Mouse (Mus musculus): Measurements from ENCODE around the gene Gm10401. TPM values are rescaled to one million over a fixed set of nuclear protein-coding genes. Genes with fewer than 3 reads are reported as not detected.
A peak's percentile ranks its signal among the peaks of the same experiment; 100 is the strongest.

Gene Gm10401
- polyA plus RNA-seq, 1 experiment from 2014 or later = 44.4 TPM

GRCm38 (mm10) chr5:115060977-115061376, 37.1 kb downstream of the Gm10401 start:
- H3K9me3 ChIP-seq = no peaks in the 10 kb centered on the region
- no peaks in the 10 kb centered on the region for H3K36me3 ChIP-seq
- no peak overlapping the region for H3K9ac ChIP-seq
- WGBS = 89% methylated on average over 3 of the region's 3 CpGs
- no peak overlapping the region for H3K4me3 ChIP-seq
- no peaks in the 10 kb centered on the region for H3K27me3 ChIP-seq
- ATAC-seq (ENCODE audit: low FRiP score) = no peak
- no peak overlapping the region for H3K27ac ChIP-seq
- H3K4me2 ChIP-seq = no peak overlapping the region
- H3K4me1 ChIP-seq (replicated peaks) = no peaks in the 10 kb centered on the region; the same call in 1 of the 2 replicates

GRCm38 (mm10) chr5:115060067-115060695, 37.9 kb downstream of the Gm10401 start:
- no peaks in the 10 kb centered on the region for H3K36me3 ChIP-seq
- no peak overlapping the region for H3K27ac ChIP-seq
- H3K4me1 ChIP-seq (replicated peaks) = peaks cover 4% of the 10 kb centered on the region; the same call in 1 of the 2 replicates
- no peak overlapping the region for H3K9ac ChIP-seq
- no peaks in the 10 kb centered on the region for H3K27me3 ChIP-seq
- H3K4me2 ChIP-seq = no peak overlapping the region
- WGBS = 88% methylated on average over 8 of the region's 8 CpGs
- H3K9me3 ChIP-seq = no peaks in the 10 kb centered on the region
- no peak for ATAC-seq (ENCODE audit: low FRiP score)
- H3K4me3 ChIP-seq = no peak overlapping the region

- no peak for ATAC-seq (ENCODE audit: low FRiP score)
- H3K4me3 ChIP-seq = no peak overlapping the region
- H3K9me3 ChIP-seq = no peaks in the 10 kb centered on the region
- H3K9ac ChIP-seq = no peak overlapping the region
- peaks cover 8% of the 10 kb centered on the region for H3K4me1 ChIP-seq (replicated peaks)
- no peak overlapping the region for H3K4me2 ChIP-seq
- no peaks in the 10 kb centered on the region for H3K27me3 ChIP-seq
- 89% methylated on average over 7 of the region's 7 CpGs for WGBS
- no peak overlapping the region for H3K27ac ChIP-seq
- no peaks in the 10 kb centered on the region for H3K36me3 ChIP-seq
These were observed 39.4 kb downstream of the Gm10401 start for GRCm38 (mm10) chr5:115058584-115059297.

- ATAC-seq (ENCODE audit: low FRiP score) = no peak
- Histone ChIP-seq H3K4me2 (no peak overlapping the region), H3K27me3 (no peaks in the 10 kb centered on the region), H3K36me3 (no peaks in the 10 kb centered on the region), H3K9me3 (no peaks in the 10 kb centered on the region), H3K9ac (no peak overlapping the region), H3K4me3 (no peak overlapping the region), H3K4me1 (replicated peaks) (peaks cover 16% of the 10 kb centered on the region), H3K27ac (no peak overlapping the region)
- 99% methylated on average over 4 of the region's 4 CpGs for WGBS
These were observed 40.9 kb downstream of the Gm10401 start for GRCm38 (mm10) chr5:115057153-115057552.

GRCm38 (mm10) chr5:115055418-115055817, 42.7 kb downstream of the Gm10401 start:
- Histone ChIP-seq H3K27ac (no peak overlapping the region; the same call in 1 of the 2 replicates), H3K9me3 (no peaks in the 10 kb centered on the region), H3K36me3 (no peaks in the 10 kb centered on the region), H3K27me3 (no peaks in the 10 kb centered on the region), H3K4me3 (no peak overlapping the region), H3K9ac (no peak overlapping the region), H3K4me1 (replicated peaks) (peaks cover 22% of the 10 kb centered on the region), H3K4me2 (no peak overlapping the region)
- 83% methylated on average over 6 of the region's 6 CpGs for WGBS
- no peak for ATAC-seq (ENCODE audit: low FRiP score)

GRCm38 (mm10) chr5:115053791-115054396, 44.2 kb downstream of the Gm10401 start:
- 0 out of 2 replicates have a peak overlapping the region, but pooled peaks have one; percentile 5 for H3K27ac ChIP-seq
- peaks cover 22% of the 10 kb centered on the region for H3K4me1 ChIP-seq (replicated peaks)
- H3K4me3 ChIP-seq = no peak overlapping the region
- no peak for ATAC-seq (ENCODE audit: low FRiP score)
- WGBS = 89% methylated on average over 22 of the region's 22 CpGs
- H3K9ac ChIP-seq = no peak overlapping the region
- no peaks in the 10 kb centered on the region for H3K27me3 ChIP-seq
- no peaks in the 10 kb centered on the region for H3K36me3 ChIP-seq
- H3K9me3 ChIP-seq = no peaks in the 10 kb centered on the region
- H3K4me2 ChIP-seq = no peak overlapping the region

- Histone ChIP-seq H3K4me1 (replicated peaks) (peaks cover 22% of the 10 kb centered on the region), H3K4me2 (no peak overlapping the region), H3K9me3 (no peaks in the 10 kb centered on the region), H3K36me3 (no peaks in the 10 kb centered on the region), H3K4me3 (no peak overlapping the region), H3K9ac (no peak overlapping the region), H3K27me3 (no peaks in the 10 kb centered on the region), H3K27ac (0 out of 2 replicates have a peak overlapping the region, but pooled peaks have one; percentile 19)
- ATAC-seq (ENCODE audit: low FRiP score) = no peak
- 82% methylated on average over 8 of the region's 8 CpGs for WGBS
These were observed 45.5 kb downstream of the Gm10401 start for GRCm38 (mm10) chr5:115052546-115052945.

- ATAC-seq (ENCODE audit: low FRiP score) = no peak
- WGBS = 89% methylated on average over 6 of the region's 6 CpGs
- Histone ChIP-seq H3K27me3 (no peaks in the 10 kb centered on the region), H3K4me2 (no peak overlapping the region), H3K27ac (no peak overlapping the region), H3K9me3 (no peaks in the 10 kb centered on the region), H3K4me1 (replicated peaks) (peaks cover 22% of the 10 kb centered on the region), H3K36me3 (no peaks in the 10 kb centered on the region), H3K9ac (no peak overlapping the region), H3K4me3 (no peak overlapping the region)
These were observed 47.3 kb downstream of the Gm10401 start for GRCm38 (mm10) chr5:115050776-115051175.

- Histone ChIP-seq H3K36me3 (no peaks in the 10 kb centered on the region), H3K4me3 (no peak overlapping the region), H3K27ac (no peak overlapping the region), H3K9ac (no peak overlapping the region), H3K9me3 (no peaks in the 10 kb centered on the region), H3K4me1 (replicated peaks) (peaks cover 22% of the 10 kb centered on the region), H3K27me3 (no peaks in the 10 kb centered on the region), H3K4me2 (no peak overlapping the region)
- ATAC-seq (ENCODE audit: low FRiP score) = no peak
- WGBS = 90% methylated on average over 6 of the region's 6 CpGs
These were observed 48.4 kb downstream of the Gm10401 start for GRCm38 (mm10) chr5:115049692-115050091.

Other genes starting within 250 kb of the Gm10401 start
- not detected in 2 replicates for gene 4930519G04Rik, start 244.6 kb downstream of the Gm10401 start, polyA plus RNA-seq (2015; fragmentation: Nextera tagmentation; extraction: Ambion mirVana)
- gene Gm9936, start 239.6 kb downstream of the Gm10401 start, polyA plus RNA-seq (2015; fragmentation: Nextera tagmentation; extraction: Ambion mirVana) = 1.9 and 2.2 TPM in 2 replicates
- gene Oasl2, start 201.4 kb downstream of the Gm10401 start, polyA plus RNA-seq (2015; fragmentation: Nextera tagmentation; extraction: Ambion mirVana) = 3.5 and 3.6 TPM in 2 replicates
- gene Oasl1, start 175.1 kb downstream of the Gm10401 start, polyA plus RNA-seq (2015; fragmentation: Nextera tagmentation; extraction: Ambion mirVana) = 0.21 and 0.57 TPM in 2 replicates
- 107 and 110 TPM in 2 replicates for gene 2210016L21Rik, start 156.1 kb downstream of the Gm10401 start, polyA plus RNA-seq (2015; fragmentation: Nextera tagmentation; extraction: Ambion mirVana)
- gene Hnf1a, start 127.2 kb downstream of the Gm10401 start, polyA plus RNA-seq (2015; fragmentation: Nextera tagmentation; extraction: Ambion mirVana) = 0.10 TPM in 1 of 2 replicates, not detected in the other
- gene Sppl3, start 87.2 kb downstream of the Gm10401 start, polyA plus RNA-seq (2015; fragmentation: Nextera tagmentation; extraction: Ambion mirVana) = 15.8 and 16.5 TPM in 2 replicates
- 24.4 and 25.2 TPM in 2 replicates for gene Acads, start 21.1 kb upstream of the Gm10401 start, polyA plus RNA-seq (2015; fragmentation: Nextera tagmentation; extraction: Ambion mirVana)
- gene Unc119b, start 36.7 kb upstream of the Gm10401 start, polyA plus RNA-seq (2015; fragmentation: Nextera tagmentation; extraction: Ambion mirVana) = 36.7 and 38.0 TPM in 2 replicates
- 22.3 and 27.2 TPM in 2 replicates for gene Mlec, start 59.9 kb upstream of the Gm10401 start, polyA plus RNA-seq (2015; fragmentation: Nextera tagmentation; extraction: Ambion mirVana)
- gene Cabp1, start 96.1 kb upstream of the Gm10401 start, polyA plus RNA-seq (2015; fragmentation: Nextera tagmentation; extraction: Ambion mirVana) = 12.4 and 13.0 TPM in 2 replicates
- gene Pop5, start 137.5 kb upstream of the Gm10401 start, polyA plus RNA-seq (2015; fragmentation: Nextera tagmentation; extraction: Ambion mirVana) = 103 and 105 TPM in 2 replicates
- 156 and 160 TPM in 2 replicates for gene Rnf10, start 174.6 kb upstream of the Gm10401 start, polyA plus RNA-seq (2015; fragmentation: Nextera tagmentation; extraction: Ambion mirVana)
- gene Coq5, start 181.4 kb upstream of the Gm10401 start, polyA plus RNA-seq (2015; fragmentation: Nextera tagmentation; extraction: Ambion mirVana) = 53.1 and 56.5 TPM in 2 replicates
- gene Dynll1, start 202.7 kb upstream of the Gm10401 start, polyA plus RNA-seq (2015; fragmentation: Nextera tagmentation; extraction: Ambion mirVana) = 1,285 and 1,377 TPM in 2 replicates
- 165 and 181 TPM in 2 replicates for gene Srsf9, start 228.9 kb upstream of the Gm10401 start, polyA plus RNA-seq (2015; fragmentation: Nextera tagmentation; extraction: Ambion mirVana)
- gene Gatc, start 242.9 kb upstream of the Gm10401 start, polyA plus RNA-seq (2015; fragmentation: Nextera tagmentation; extraction: Ambion mirVana) = 31.8 and 32.6 TPM in 2 replicates
- gene Triap1, start 242.9 kb upstream of the Gm10401 start, polyA plus RNA-seq (2015; fragmentation: Nextera tagmentation; extraction: Ambion mirVana) = 51.7 and 57.6 TPM in 2 replicates

Data from hindbrain, embryonic 13.5 days (tissue).